Mouse (Mus musculus) left cerebral cortex, postnatal 36 days (tissue): ENCODE results near the gene March11. TPM values are rescaled to one million over a fixed set of nuclear protein-coding genes. Genes with fewer than 3 reads are reported as not detected.

Experiments
- DNase-seq, 2 experiments: peaks; one replicate each; pipeline ENCODE4 v3.0.0; 2021 to 2022; ENCODE audit warnings: low spot score in 2 of 2, mixed read lengths in 1 of 2
- intact Hi-C: fragments of 180-260 bp; cut with DNase I; formaldehyde crosslinking; loops from one replicate; pipeline ENCODE4 v1.15.1; 2025
- total RNA-seq, 2 experiments: library from RNA; stranded (reverse); gene quantifications; 2 replicates each; pipeline ENCODE4 v1.2.3; 2021

March11 gene
- total RNA-seq, 2 experiments from 2014 or later, result 10.2 to 10.6 TPM

DNA sequence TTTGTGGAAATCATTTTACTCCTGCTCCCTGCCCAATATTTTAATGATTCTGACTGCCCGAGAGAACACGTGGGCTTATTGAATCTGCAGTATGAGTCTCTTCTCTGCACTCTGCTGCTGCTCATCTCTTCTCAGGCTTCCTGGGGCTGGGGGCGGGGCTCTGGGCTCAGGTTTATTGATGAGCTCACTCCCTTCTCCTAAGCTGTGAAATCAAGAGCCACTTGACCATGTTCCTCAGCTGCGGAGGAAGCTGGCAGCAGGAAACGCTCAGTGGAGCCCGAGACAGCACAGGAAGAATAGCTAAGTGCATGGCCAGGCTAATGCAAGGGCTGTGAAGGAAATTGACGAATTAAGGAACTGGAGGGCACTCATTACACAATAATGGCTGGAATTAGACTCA is 56.5 kb downstream of the March11 start:
- intact Hi-C loops, result no loop called here
- DNase-seq, result no peak

DNA sequence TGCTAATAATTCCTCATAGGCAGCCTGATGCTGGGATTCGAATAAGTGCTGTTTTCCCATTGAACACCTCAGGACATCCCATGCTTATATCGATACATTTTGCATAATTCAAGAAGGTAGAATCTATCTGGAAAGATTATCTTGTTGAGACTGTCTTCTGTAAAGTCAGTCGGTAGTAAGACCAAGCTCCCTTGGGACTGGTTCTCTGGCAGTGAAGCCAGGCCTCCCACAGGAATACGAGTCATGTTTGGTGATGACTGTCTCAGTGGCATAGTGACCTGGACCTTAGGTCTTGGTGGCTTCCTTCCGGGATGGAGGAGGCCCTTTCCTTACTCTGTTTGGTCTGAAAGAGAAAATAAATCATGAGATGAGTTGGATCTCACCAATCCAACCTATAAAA is 57.7 kb downstream of the March11 start:
- intact Hi-C loops, result no loop called here
- DNase-seq, result no peak

DNA sequence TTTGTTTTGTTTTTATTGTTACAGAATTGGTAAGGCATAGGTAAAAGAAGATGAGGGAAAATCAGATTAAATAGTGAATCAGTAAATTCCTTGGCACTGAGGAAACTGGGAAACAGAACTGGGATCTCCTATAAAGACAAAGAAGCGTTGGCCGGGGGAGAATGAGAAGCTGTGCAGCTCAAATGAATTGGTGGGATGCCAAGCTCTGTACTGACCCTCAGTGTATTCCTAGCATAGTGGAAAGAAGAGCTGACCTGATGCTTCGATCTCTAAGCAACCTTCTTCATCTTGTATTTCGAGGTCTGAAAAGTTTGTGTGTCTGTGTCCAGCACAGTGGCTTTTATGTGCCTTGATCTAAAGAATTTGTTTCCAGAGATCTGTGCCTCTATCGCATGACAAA is 64.9 kb downstream of the March11 start:
- no peak for DNase-seq
- intact Hi-C loops, result no loop called here

DNA sequence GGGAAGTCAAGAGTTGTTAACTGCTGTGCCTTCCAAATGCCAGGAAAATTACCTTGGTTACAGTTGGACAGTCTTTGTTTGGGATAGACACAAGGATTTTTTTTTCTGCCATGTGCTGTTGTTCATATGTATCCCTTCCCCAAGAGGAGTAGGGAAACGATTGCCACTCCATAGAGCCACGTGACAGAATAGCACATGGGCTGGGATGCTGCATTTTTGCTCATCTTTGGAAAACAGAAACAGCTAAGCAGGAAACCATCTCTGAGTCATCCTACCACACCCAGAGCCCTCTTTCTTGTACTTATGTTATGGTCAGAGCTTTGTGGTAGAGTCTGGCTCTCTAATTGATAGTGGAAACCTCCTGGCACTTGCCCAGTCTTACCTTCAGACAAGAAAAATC is 65.4 kb downstream of the March11 start:
- no peak for DNase-seq

DNA sequence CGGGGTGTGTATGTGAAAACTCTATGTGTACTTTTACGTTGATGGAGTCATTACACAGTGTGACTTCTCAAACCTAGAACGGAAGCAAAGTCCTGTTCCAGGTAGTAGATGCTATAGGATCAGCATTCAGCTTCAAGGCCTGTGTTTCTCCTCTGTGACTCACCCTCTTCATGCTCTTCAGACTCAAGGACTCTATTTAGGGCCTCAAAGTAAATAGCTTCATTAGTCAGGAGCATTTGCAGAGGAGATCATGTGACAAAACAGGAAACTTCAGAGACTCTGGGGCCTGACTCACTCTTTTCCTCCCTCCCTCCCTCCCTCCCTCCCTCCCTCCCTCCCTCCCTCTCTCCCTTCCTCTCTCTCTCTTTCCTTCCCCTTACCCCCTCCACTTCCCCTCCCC is 66.1 kb downstream of the March11 start:
- intact Hi-C loops, result no loop called here
- DNase-seq, result no peak

More for the DNA sequence above, 65.4 kb downstream of the March11 start:
- intact Hi-C loops, result no loop called here

DNA sequence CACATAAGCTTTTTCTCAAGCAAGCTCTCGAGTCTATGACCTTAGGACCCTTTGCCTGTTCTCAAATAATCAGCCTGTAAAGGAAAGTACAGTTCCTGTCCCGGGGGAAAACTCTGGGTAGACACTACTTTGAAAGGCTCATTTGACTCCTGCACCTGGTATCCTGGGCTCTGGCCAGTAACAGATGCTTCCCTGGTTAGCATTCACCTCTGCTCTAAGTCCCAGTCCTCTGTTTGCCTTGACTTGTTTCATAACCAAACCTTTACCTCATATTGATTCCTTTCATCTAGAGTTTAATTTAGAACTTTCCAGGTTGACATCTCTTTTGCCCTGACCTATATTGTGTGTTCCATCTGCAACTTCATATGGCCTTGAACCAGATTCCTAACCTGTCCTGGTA is 68.5 kb downstream of the March11 start:
- DNase-seq, result no peak
- intact Hi-C loops, result no loop called here

DNA sequence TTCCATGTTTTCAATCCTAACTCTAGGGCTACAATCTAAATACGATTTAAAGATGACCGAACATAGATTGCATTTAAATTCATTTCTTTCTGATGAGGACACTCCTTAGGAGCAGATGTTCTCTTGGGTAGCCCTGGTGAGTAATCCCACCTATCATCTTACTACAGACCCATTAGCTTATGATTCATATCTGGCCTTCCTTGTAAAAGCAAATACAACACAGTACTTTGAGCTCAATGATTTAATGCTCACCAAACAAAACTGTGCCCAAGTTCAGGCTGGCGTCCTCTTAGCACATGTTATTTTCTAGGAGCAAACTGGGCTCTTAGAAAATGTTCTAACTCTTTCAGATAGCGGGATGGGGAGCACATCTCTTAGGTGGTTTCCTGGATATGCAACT is 70.0 kb downstream of the March11 start:
- intact Hi-C loops, result no loop called here
- no peak for DNase-seq

DNA sequence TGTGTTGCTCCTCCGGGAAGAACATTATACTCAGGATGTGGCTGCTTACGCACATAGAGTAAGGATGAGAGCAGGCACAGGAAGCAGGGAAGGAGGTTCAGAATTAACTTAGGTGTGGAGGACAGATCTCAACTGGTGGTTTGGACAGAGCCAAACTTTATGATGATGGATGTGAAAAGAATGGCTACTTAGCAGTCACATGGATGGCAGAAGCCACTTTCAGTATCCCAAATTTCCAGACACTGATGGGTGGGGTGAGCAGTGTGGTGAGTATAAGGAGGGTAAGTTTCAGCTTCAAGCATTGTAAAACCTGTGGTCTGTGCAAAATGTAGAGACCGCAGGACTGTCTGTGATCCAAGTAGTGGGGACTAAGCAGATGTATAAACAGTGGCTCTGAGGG is 71.0 kb downstream of the March11 start:
- intact Hi-C loops, result no loop called here
- DNase-seq, result no peak

DNA sequence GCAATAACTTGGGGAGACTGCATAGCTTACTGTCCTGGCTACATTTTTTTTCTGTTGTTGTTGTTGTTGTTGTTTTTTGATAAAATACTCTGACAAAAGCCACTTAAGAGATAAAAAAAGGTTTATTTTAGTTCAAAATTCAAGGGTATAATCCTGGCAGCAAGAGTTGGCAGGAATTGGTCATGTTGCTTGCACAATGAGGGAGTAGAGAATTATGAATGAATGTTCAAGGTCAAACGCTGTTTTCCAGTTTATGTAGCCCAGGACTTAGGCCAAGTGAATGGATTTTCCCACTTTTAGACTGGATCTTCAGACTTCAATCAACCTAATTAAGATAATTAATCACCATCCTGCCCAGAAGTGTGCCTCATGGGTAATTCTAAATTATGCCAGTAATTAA is 72.0 kb downstream of the March11 start:
- no peak for DNase-seq
- intact Hi-C loops, result no loop called here

DNA sequence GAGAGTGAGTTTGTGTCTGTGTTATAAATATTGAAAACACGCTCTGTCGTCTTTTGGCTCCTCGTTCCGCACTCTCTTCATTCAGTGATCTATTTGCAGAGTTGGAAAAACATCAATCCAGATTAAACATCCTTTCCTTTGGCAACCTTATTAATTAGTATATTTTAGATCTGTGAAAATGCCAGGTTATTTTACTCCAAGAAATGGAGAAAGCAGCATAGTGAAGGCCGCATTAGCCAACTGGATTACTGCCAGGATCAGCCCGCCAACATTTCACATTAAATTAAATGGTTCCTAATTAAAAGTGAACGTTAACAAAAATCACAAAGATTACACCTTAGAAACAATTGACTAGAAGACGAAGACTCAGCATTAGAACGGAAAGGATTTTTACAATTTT is 81.2 kb downstream of the March11 start:
- intact Hi-C loops, result no loop called here
- no peak for DNase-seq

DNA sequence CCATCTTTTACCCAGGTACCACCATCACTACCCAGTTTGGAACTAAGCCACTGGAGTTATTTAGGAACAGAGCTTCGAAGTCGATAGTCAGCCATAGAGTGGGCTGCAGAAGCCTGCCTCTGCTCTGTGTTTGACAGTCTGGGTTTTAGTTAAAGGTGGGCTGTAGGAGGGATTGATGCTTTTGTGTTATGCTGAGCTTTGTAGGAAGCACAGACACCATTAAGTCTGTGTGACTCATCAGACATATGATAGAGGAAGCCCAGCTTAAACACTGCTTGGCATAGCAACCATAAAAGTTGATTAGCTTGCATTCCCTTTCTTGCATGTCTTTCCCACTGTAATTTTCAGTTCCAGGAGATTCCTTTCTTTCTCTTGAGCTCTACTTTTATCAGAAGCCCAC is 87.7 kb downstream of the March11 start:
- intact Hi-C loops, result no loop called here
- no peak for DNase-seq

DNA sequence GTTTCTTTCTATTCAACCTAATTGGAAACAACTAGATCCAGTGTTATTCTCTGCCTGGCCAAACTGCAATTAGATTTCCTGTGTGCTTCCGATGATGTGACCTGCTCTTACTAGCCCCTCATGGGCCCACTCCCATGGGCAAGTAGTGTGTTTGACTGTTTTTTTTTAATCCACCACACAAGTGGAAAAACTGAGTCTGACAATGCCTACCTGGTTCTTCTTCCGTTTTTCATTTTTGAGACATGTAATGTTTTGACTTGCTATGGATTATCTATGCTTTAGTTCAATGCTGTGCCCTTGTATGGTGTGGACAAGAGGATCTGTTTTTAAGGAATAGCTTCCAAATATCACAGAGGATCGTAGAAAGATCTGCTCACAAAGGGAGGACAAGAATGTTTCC is 116.4 kb downstream of the March11 start:
- intact Hi-C loops, result no loop called here
- DNase-seq, result no peak

DNA sequence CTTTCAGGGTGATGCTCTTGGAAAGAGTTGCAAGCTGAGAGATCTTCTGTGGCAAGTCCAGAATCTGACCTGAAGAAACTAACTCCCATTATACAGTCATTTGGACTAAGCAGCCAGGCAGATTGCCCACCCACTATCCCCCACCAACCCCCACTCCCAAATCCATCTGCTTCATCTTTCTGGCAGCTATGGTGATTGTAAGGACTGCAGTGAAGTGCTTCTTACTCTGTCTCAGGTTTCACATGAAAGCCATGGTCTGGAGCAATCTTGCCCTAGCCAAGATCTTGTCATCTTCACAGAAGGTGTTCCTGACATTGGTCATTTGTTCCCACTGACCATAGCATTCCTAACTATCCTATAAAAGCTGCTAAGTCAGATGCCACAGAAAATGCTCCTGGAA is 117.4 kb downstream of the March11 start:
- intact Hi-C loops, result no loop called here

DNA sequence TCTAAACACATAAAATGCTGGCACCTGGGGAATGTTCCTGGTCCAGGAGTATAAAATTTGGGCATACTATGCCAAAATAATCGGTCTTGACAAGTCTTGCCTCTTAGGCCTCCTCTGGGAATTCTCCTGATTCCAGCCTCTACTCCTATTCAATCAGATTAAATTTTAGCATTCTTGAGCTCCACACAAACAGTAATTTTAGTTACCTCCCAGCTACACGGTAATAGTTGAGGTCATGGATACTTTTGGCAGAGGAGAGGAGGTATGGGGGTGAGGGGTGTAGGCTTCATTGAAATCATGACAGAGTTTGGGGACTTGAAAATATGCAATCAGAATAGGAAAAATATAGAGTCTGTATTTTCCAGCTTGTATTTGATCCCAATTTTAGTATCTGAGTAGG is 121.7 kb downstream of the March11 start:
- intact Hi-C loops, result no loop called here
- DNase-seq, result no peak

More for the DNA sequence above, 117.4 kb downstream of the March11 start:
- no peak for DNase-seq

DNA sequence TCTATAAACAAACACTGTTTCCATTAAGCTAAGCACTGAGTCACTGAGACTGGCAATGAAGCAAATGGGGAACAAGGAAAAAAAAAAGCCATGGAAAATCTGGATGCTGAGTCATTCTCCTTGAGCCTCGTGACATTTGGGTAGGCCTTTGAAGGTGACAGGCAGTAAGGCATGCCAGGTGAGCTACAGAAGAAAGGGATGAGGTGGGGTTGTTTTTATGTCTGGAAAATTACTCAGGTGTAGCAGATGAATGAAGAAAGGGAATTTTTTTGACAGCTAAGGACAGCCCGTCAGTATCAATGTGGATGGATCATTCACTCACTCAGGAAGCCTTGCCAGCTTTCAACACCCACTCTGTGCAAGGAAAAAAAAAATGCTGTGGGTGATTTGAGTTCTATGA is 123.8 kb downstream of the March11 start:
- DNase-seq, result peak in 1 of 2 experiments; percentile 6
- intact Hi-C loops, result no loop called here

DNA sequence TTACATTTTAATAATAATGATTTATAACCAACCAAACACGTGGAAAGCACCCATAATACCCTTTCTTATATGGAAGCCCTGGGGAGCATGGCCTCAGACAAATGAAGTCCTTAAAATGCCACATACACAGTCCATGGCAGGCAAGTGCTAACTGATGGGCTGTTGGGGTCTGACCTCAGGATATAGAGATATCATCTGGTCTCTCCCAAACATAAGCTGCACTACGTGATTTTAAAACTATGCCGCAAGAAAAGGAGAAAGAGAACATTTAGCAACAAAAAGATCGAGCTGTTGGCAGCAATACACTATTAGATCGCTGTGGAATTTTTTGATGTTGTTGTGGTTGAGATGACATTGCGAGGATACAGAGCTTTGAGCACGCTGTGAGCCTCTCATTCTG is 126.9 kb downstream of the March11 start:
- no peak for DNase-seq
- intact Hi-C loops, result no loop called here

DNA sequence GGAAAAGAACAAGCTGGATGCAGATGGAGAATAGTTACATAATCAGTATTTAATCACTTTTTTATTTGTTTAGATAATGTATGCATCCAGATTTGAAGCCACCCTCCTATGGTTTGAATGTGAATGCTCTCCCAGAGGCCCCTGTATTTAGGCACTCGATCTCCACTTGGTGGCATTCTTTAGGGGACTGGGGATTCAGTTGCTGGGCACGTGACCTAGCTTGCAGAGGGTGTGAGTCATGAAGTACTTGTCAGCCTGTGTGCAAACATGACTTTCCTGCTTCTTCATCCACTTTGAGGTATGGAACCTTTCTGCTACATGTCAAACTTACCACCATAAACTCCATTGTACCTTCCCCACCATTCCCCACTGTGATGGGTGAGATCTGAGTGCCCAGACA is 128.3 kb downstream of the March11 start:
- no peak for DNase-seq
- intact Hi-C loops, result no loop called here
